Mouse (Mus musculus): Measurements from ENCODE around the gene Ipo8.

DNA sequence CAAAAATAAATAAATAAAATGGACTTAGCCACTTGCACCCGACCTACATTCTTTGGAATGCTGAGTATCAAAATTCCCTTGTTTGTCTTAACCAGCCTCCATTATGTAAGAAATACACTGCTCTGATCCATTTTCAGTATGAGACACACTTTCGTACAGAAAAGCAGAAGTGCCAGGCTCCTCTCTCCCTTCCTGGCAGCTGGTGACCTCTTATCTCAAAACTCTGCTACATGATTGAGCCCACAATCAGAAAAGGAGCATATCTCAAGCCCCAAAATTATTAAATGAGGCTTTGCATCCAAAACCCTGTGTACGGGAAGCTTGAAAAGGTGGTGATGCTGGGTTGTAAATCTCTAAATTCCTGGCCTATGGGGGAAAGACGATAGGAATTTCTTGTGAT lies 69.8 kb downstream of the Ipo8 start:
- TF ChIP-seq CTCF (IDR thresholded peaks at IDR 0.05; ENCODE audit: control insufficient read depth, insufficient read depth, insufficient read length) (no peak), MYOG (IDR thresholded peaks at IDR 0.05; ENCODE audit: control insufficient read depth, extremely low read depth, insufficient read length) (no peak), MAX (IDR thresholded peaks at IDR 0.05) (no peak), USF1 (IDR thresholded peaks at IDR 0.05; ENCODE audit: low read depth) (no peak), CEBPB (IDR thresholded peaks at IDR 0.05; ENCODE audit: low read depth) (no peak)
